Mouse (Mus musculus) liver, postnatal 0 days (tissue): Measurements from ENCODE around the gene Tmem246. TPM values are rescaled to one million over a fixed set of nuclear protein-coding genes. Genes with fewer than 3 reads are reported as not detected.

Experiments
- ATAC-seq: fragments of 200-750 bp; cut with Nextera tagmentation; 2 replicates; pipeline ENCODE4 v1.8.0; 2017; ENCODE audit warnings: mild to moderate bottlenecking, moderate library complexity
- DNase-seq: peaks from one replicate; pipeline ENCODE4 v3.0.0-alpha.2; 2016
- H3K27ac ChIP-seq: fragments of 300-500 bp; sonication (generic); 2 replicates; pipeline ENCODE4 v1.5.1; 2014; ENCODE audit warnings: antibody characterized with exemption, moderate library complexity, mild to moderate bottlenecking, low read depth
- H3K27me3 ChIP-seq: fragments of 300-500 bp; sonication (generic); 2 replicates; pipeline ENCODE4 v1.6.1; 2014; ENCODE audit warnings: low read length, control low read depth, mixed read lengths; ENCODE audit not compliant: insufficient read depth
- H3K36me3 ChIP-seq: fragments of 300-500 bp; sonication (generic); replicated peaks from 2 replicates; pipeline ENCODE4 v1.6.1; 2014; ENCODE audit warnings: mild to moderate bottlenecking, control low read depth, low read length, moderate library complexity, mixed read lengths; ENCODE audit not compliant: insufficient read depth
- H3K4me1 ChIP-seq: fragments of 300-500 bp; sonication (generic); 2 replicates; pipeline ENCODE4 v1.6.1; 2014; ENCODE audit warnings: antibody characterized with exemption, mild to moderate bottlenecking, control low read depth; ENCODE audit not compliant: insufficient read depth
- H3K4me2 ChIP-seq: fragments of 300-500 bp; sonication (generic); 2 replicates; pipeline ENCODE4 v1.6.1; 2014; ENCODE audit warnings: low read depth, mild to moderate bottlenecking, low read length, moderate library complexity, mixed read lengths
- H3K4me3 ChIP-seq: fragments of 300-500 bp; sonication (generic); 2 replicates; pipeline ENCODE4 v1.5.1; 2014; ENCODE audit warnings: low read depth, low read length
- H3K9ac ChIP-seq: fragments of 300-500 bp; sonication (generic); replicated peaks from 2 replicates; pipeline ENCODE4 v1.6.1; 2014; ENCODE audit warnings: mild to moderate bottlenecking, moderate library complexity
- H3K9me3 ChIP-seq: fragments of 300-500 bp; sonication (generic); 2 replicates; pipeline ENCODE4 v1.6.1; 2016; ENCODE audit warnings: mild to moderate bottlenecking, control low read depth, low read length, mixed read lengths
- CTCF ChIP-seq: sonication (generic); IDR thresholded peaks from 2 replicates; pipeline ENCODE4 v1.5.1; 2016; ENCODE audit warnings: antibody characterized with exemption, low read depth
- EP300 ChIP-seq: IDR thresholded peaks from 2 replicates; pipeline ENCODE4 v1.6.1; 2016; ENCODE audit warnings: antibody characterized with exemption, low read depth, mild to moderate bottlenecking
- WGBS: fragments of 180-500 bp; shearing (Covaris S2); extraction: QIAGEN DNeasy Blood & Tissue Kit; methylation state at CpG from one replicate; pipeline ENCODE4 v1.1.7; 2014; ENCODE audit not compliant: insufficient replicate concordance; 5-methylcytosine and 5-hydroxymethylcytosine counted together
- polyA plus RNA-seq: library from polyadenylated mRNA; unstranded; fragments of >200 nt; fragmentation: Nextera tagmentation; extraction: Ambion mirVana; gene quantifications from 2 replicates; pipeline ENCODE4 v1.2.1, GENCODE M21; 2015

Tmem246 gene
- polyA plus RNA-seq, 1 experiment from 2014 or later: 3.9 TPM

GRCm38 (mm10) chr4:49605459-49605858 is 7.8 kb upstream of the Tmem246 start:
- H3K9me3 ChIP-seq: no peaks in the 10 kb centered on the region
- H3K4me3 ChIP-seq: no peak overlapping the region
- H3K4me1 ChIP-seq: no peaks in the 10 kb centered on the region
- H3K27me3 ChIP-seq: 0 out of 2 replicates have a peak, but pooled peaks cover 3% of the 10 kb centered on the region
- no peak for TF ChIP-seq CTCF
- TF ChIP-seq EP300: no peak
- H3K27ac ChIP-seq: no peak overlapping the region
- DNase-seq: no peak
- 52% methylated on average over 1 of the region's 1 CpGs for WGBS
- no peaks in the 10 kb centered on the region for H3K36me3 ChIP-seq
- ATAC-seq: no peak
- no peak overlapping the region for H3K9ac ChIP-seq
- H3K4me2 ChIP-seq: no peak overlapping the region

- Histone ChIP-seq H3K36me3 (no peaks in the 10 kb centered on the region), H3K27me3 (0 out of 2 replicates have a peak, but pooled peaks cover 3% of the 10 kb centered on the region), H3K4me1 (no peaks in the 10 kb centered on the region), H3K4me2 (no peak overlapping the region), H3K9ac (no peak overlapping the region), H3K9me3 (no peaks in the 10 kb centered on the region), H3K27ac (no peak overlapping the region), H3K4me3 (no peak overlapping the region)
- ATAC-seq (no peak), DNase-seq (no peak)
- TF ChIP-seq CTCF (no peak), EP300 (no peak)
- 60% methylated on average over 5 of the region's 5 CpGs for WGBS
Measured at GRCm38 (mm10) chr4:49604616-49605015, 6.9 kb upstream of the Tmem246 start.

- H3K4me1 ChIP-seq: no peaks in the 10 kb centered on the region
- H3K27me3 ChIP-seq: 0 out of 2 replicates have a peak, but pooled peaks cover 3% of the 10 kb centered on the region
- H3K9me3 ChIP-seq: no peaks in the 10 kb centered on the region
- TF ChIP-seq EP300 (no peak), CTCF (no peak)
- H3K27ac ChIP-seq: no peak overlapping the region
- ATAC-seq: no peak
- H3K9ac ChIP-seq: no peak overlapping the region
- 44% methylated on average over 1 of the region's 1 CpGs for WGBS
- H3K36me3 ChIP-seq: no peaks in the 10 kb centered on the region
- H3K4me3 ChIP-seq: no peak overlapping the region
- no peak overlapping the region for H3K4me2 ChIP-seq
- DNase-seq: no peak
Measured at GRCm38 (mm10) chr4:49604016-49604546, 6.4 kb upstream of the Tmem246 start.

- WGBS: 69% methylated on average over 2 of the region's 2 CpGs
- H3K9ac ChIP-seq: no peak overlapping the region
- H3K36me3 ChIP-seq: no peaks in the 10 kb centered on the region
- H3K4me2 ChIP-seq: no peak overlapping the region
- no peak overlapping the region for H3K4me3 ChIP-seq
- 0 out of 2 replicates have a peak, but pooled peaks cover 3% of the 10 kb centered on the region for H3K27me3 ChIP-seq
- DNase-seq: no peak
- TF ChIP-seq EP300: no peak
- TF ChIP-seq CTCF: no peak
- no peak for ATAC-seq
- H3K9me3 ChIP-seq: no peaks in the 10 kb centered on the region
- H3K27ac ChIP-seq: no peak overlapping the region
- H3K4me1 ChIP-seq: peaks cover under 1% of the 10 kb centered on the region; the same call in 1 of the 2 replicates
Measured at GRCm38 (mm10) chr4:49603161-49603560, 5.5 kb upstream of the Tmem246 start.

GRCm38 (mm10) chr4:49596846-49597182 is 862 bp downstream of the Tmem246 start:
- ATAC-seq (peak; percentile 70), DNase-seq (no peak)
- 0 out of 2 replicates have a peak overlapping the region, but pooled peaks have one; percentile 48 for H3K27ac ChIP-seq
- 2% methylated on average over 20 of the region's 20 CpGs for WGBS
- no peaks in the 10 kb centered on the region; the same call in 1 of the 2 replicates for H3K27me3 ChIP-seq
- H3K4me3 ChIP-seq: peak overlapping the region; percentile 73
- H3K4me1 ChIP-seq: peaks cover 3% of the 10 kb centered on the region; the same call in 1 of the 2 replicates
- H3K9me3 ChIP-seq: no peaks in the 10 kb centered on the region
- H3K4me2 ChIP-seq: peak overlapping the region; percentile 94
- no peaks in the 10 kb centered on the region for H3K36me3 ChIP-seq
- TF ChIP-seq EP300 (no peak), CTCF (no peak)
- H3K9ac ChIP-seq: peak overlapping the region; percentile 74

GRCm38 (mm10) chr4:49590152-49590551 is 7.5 kb downstream of the Tmem246 start:
- H3K27ac ChIP-seq: no peak overlapping the region
- no peak for TF ChIP-seq CTCF
- TF ChIP-seq EP300: no peak
- no peak for ATAC-seq

GRCm38 (mm10) chr4:49586811-49587210 is 10.9 kb downstream of the Tmem246 start:
- H3K36me3 ChIP-seq: no peaks in the 10 kb centered on the region
- no peaks in the 10 kb centered on the region for H3K4me1 ChIP-seq
- 89% methylated on average over 10 of the region's 10 CpGs for WGBS
- no peaks in the 10 kb centered on the region for H3K27me3 ChIP-seq
- H3K9ac ChIP-seq: no peak overlapping the region
- TF ChIP-seq CTCF (no peak), EP300 (no peak)
- H3K4me3 ChIP-seq: no peak overlapping the region
- DNase-seq (no peak), ATAC-seq (no peak)
- no peak overlapping the region for H3K27ac ChIP-seq
- H3K4me2 ChIP-seq: no peak overlapping the region
- no peaks in the 10 kb centered on the region for H3K9me3 ChIP-seq

More at GRCm38 (mm10) chr4:49590152-49590551, 7.5 kb downstream of the Tmem246 start:
- WGBS: 61% methylated on average over 2 of the region's 2 CpGs
- no peak for DNase-seq
- Histone ChIP-seq H3K27me3 (no peaks in the 10 kb centered on the region), H3K4me3 (no peak overlapping the region), H3K4me1 (no peaks in the 10 kb centered on the region), H3K9ac (no peak overlapping the region), H3K4me2 (no peak overlapping the region), H3K9me3 (no peaks in the 10 kb centered on the region), H3K36me3 (no peaks in the 10 kb centered on the region)
